ENCODE assay signal across 8 mouse cellular contexts in genomic region chr6:23462600-23463280, GRCm38 (mm10).
DNase-seq lines count a peak whose midpoint lies in the region; ATAC-seq and TF ChIP-seq lines count a peak whose summit lies in the region.

No protein-coding gene starts in this region.

- no peak overlapping the region for H3K27ac ChIP-seq in liver, postnatal 0 days (ENCODE audit: low read depth)
- H3K27ac ChIP-seq in liver, embryonic 12.5 days, result no peak overlapping the region
- H3K27ac ChIP-seq in forebrain, embryonic 16.5 days (ENCODE audit: low read length), result no peak overlapping the region
- H3K27ac ChIP-seq in stomach, postnatal 0 days (replicated peaks), result no peak overlapping the region

- no peak for ATAC-seq in liver, postnatal 0 days
- no peak for ATAC-seq in liver, embryonic 12.5 days
- peak; percentile 68 for ATAC-seq in forebrain, embryonic 16.5 days
- no peak for ATAC-seq in stomach, postnatal 0 days (ENCODE audit: low FRiP score, low TSS enrichment)

- H3K36me3 ChIP-seq in liver, postnatal 0 days (replicated peaks; ENCODE audit: insufficient read depth, low read length), result no peaks in the 10 kb centered on the region
- no peaks in the 10 kb centered on the region for H3K36me3 ChIP-seq in liver, embryonic 12.5 days
- H3K36me3 ChIP-seq in forebrain, embryonic 16.5 days (ENCODE audit: control insufficient read depth, insufficient read depth), result no peaks in the 10 kb centered on the region
- H3K36me3 ChIP-seq in stomach, postnatal 0 days (ENCODE audit: control insufficient read depth, insufficient read depth, low read length), result no peaks in the 10 kb centered on the region

- no peaks in the 10 kb centered on the region for H3K4me1 ChIP-seq in liver, postnatal 0 days (ENCODE audit: insufficient read depth)
- H3K4me1 ChIP-seq in liver, embryonic 12.5 days, result no peaks in the 10 kb centered on the region
- 0 out of 2 replicates have a peak, but pooled peaks cover 3% of the 10 kb centered on the region for H3K4me1 ChIP-seq in forebrain, embryonic 16.5 days (replicated peaks; ENCODE audit: control insufficient read depth, insufficient read depth, low read length)
- no peaks in the 10 kb centered on the region for H3K4me1 ChIP-seq in stomach, postnatal 0 days (replicated peaks; ENCODE audit: control insufficient read depth, insufficient read depth)

- no peak overlapping the region for H3K4me2 ChIP-seq in liver, postnatal 0 days (ENCODE audit: low read depth, low read length)
- no peak overlapping the region for H3K4me2 ChIP-seq in liver, embryonic 12.5 days
- H3K4me2 ChIP-seq in forebrain, embryonic 16.5 days (ENCODE audit: low read length), result no peak overlapping the region
- no peak overlapping the region; the same call in 1 of the 2 replicates for H3K4me2 ChIP-seq in stomach, postnatal 0 days (replicated peaks; ENCODE audit: low read depth)

- intact Hi-C loops in gastrocnemius, postnatal 36 days (cut with DNase I), result no loop called here

- no peak overlapping the region for H3K9ac ChIP-seq in liver, postnatal 0 days (replicated peaks)
- H3K9ac ChIP-seq in liver, embryonic 12.5 days, result no peak overlapping the region
- no peak overlapping the region for H3K9ac ChIP-seq in forebrain, embryonic 16.5 days (replicated peaks; ENCODE audit: low read depth, low read length)
- no peak overlapping the region for H3K9ac ChIP-seq in stomach, postnatal 0 days (ENCODE audit: low read length)

- H3K9me3 ChIP-seq in liver, postnatal 0 days (ENCODE audit: low read length), result no peaks in the 10 kb centered on the region
- H3K9me3 ChIP-seq in liver, embryonic 12.5 days (replicated peaks), result no peaks in the 10 kb centered on the region
- no peaks in the 10 kb centered on the region for H3K9me3 ChIP-seq in forebrain, embryonic 16.5 days (ENCODE audit: control insufficient read depth, low read length)
- no peaks in the 10 kb centered on the region for H3K9me3 ChIP-seq in stomach, postnatal 0 days (ENCODE audit: control insufficient read depth, low read length)

- peak; percentile 32 for DNase-seq in adrenal gland, postnatal 10 days
- DNase-seq in adrenal gland, postnatal 4 days (ENCODE audit: low spot score in 2 of 2), result no peak
- no peak for DNase-seq in liver, postnatal 0 days
- DNase-seq in kidney, postnatal 36 days, result peak; percentile 21 to 31
- no peak for DNase-seq in stomach, postnatal 0 days (ENCODE audit: low spot score)
- no peak for DNase-seq in gastrocnemius, postnatal 36 days

- no peak for TF ChIP-seq EP300 in liver, postnatal 0 days (IDR thresholded peaks at IDR 0.05; ENCODE audit: low read depth)
- TF ChIP-seq EP300 in stomach, postnatal 0 days (optimal IDR thresholded peaks at IDR 0.05), result no peak

- 31% methylated on average over 8 of the region's 8 CpGs for WGBS in liver, postnatal 0 days (ENCODE audit: insufficient replicate concordance)
- 26% methylated on average over 8 of the region's 8 CpGs for WGBS in liver, embryonic 12.5 days (ENCODE audit: insufficient replicate concordance)
- WGBS in forebrain, embryonic 16.5 days, result 16% methylated on average over 8 of the region's 8 CpGs
- WGBS in stomach, postnatal 0 days, result 26% methylated on average over 8 of the region's 8 CpGs

- no peaks in the 10 kb centered on the region for H3K27me3 ChIP-seq in liver, postnatal 0 days (ENCODE audit: insufficient read depth, low read length)
- no peaks in the 10 kb centered on the region for H3K27me3 ChIP-seq in liver, embryonic 12.5 days (replicated peaks)
- H3K27me3 ChIP-seq in forebrain, embryonic 16.5 days (replicated peaks; ENCODE audit: control insufficient read depth, insufficient read depth, low read length), result no peaks in the 10 kb centered on the region
- no peaks in the 10 kb centered on the region for H3K27me3 ChIP-seq in stomach, postnatal 0 days (ENCODE audit: control insufficient read depth, insufficient read depth, low read length)

- no peak overlapping the region for H3K4me3 ChIP-seq in liver, postnatal 0 days (ENCODE audit: low read depth, low read length)
- H3K4me3 ChIP-seq in liver, embryonic 12.5 days, result no peak overlapping the region
- no peak overlapping the region for H3K4me3 ChIP-seq in forebrain, embryonic 16.5 days (replicated peaks; ENCODE audit: low read length)
- no peak overlapping the region for H3K4me3 ChIP-seq in stomach, postnatal 0 days (ENCODE audit: low read depth, low read length)

- peak; percentile 48 for TF ChIP-seq CTCF in liver, postnatal 0 days (IDR thresholded peaks at IDR 0.05; ENCODE audit: low read depth)
- TF ChIP-seq CTCF in stomach, postnatal 0 days (IDR thresholded peaks at IDR 0.05; ENCODE audit: low read depth), result peak; percentile 69

Comparison
In these comparisons a context has a peak if more than half of its experiments do, and no peak if none do; other contexts are left out.
1. DNase-seq: peak in adrenal gland, postnatal 10 days (single experiment) and kidney, postnatal 36 days (2 of 2); none in adrenal gland, postnatal 4 days (0 of 2), liver, postnatal 0 days (single experiment), stomach, postnatal 0 days (single experiment) and gastrocnemius, postnatal 36 days (0 of 2).